Mouse (Mus musculus): ENCODE data around the gene Tldc1. TPM values are rescaled to one million over a fixed set of nuclear protein-coding genes. Genes with fewer than 3 reads are reported as not detected.

Tldc1 gene
- polyA plus RNA-seq, 1 experiment: 12.3 TPM

DNA sequence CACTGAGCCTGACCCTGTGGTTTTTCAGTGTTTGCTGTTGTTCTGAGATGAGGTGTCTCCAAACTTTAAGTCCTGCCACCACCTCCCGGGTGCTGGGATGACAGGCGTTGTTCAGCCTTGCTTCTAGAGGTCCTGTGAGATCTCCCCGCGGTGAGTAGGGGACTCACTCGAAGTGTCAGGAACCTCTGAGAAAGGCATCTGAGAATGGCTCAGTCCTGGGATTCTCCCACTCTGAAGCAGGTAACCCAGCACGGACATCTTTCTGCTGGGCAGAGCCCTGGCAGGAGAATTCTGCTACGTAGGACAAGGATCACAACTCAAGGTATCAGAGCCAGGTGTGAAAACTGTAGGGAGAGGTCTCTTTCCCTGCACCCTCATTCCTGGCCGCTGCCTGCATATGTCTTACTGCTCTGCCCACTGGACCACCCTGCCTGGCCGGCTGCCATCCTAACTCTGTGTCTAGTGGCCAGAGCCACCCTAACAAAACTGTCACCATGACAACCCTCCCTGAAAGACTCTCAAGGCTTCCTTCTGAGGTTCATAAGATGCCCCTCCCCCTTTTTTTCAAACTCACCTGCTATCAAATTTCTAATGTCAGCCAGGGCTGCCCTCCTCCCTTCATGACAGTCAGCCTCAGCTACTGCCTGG is 2.3 kb upstream of the Tldc1 start:
- no peak for TF ChIP-seq POLR2A (IDR thresholded peaks at IDR 0.05; ENCODE audit: extremely low read depth, insufficient read depth, low read length)
- Histone ChIP-seq H3K4me3 (ENCODE audit: insufficient read depth, low read length) (no peak overlapping the region), H3K27ac (ENCODE audit: insufficient read depth, low read length) (no peak overlapping the region)

DNA sequence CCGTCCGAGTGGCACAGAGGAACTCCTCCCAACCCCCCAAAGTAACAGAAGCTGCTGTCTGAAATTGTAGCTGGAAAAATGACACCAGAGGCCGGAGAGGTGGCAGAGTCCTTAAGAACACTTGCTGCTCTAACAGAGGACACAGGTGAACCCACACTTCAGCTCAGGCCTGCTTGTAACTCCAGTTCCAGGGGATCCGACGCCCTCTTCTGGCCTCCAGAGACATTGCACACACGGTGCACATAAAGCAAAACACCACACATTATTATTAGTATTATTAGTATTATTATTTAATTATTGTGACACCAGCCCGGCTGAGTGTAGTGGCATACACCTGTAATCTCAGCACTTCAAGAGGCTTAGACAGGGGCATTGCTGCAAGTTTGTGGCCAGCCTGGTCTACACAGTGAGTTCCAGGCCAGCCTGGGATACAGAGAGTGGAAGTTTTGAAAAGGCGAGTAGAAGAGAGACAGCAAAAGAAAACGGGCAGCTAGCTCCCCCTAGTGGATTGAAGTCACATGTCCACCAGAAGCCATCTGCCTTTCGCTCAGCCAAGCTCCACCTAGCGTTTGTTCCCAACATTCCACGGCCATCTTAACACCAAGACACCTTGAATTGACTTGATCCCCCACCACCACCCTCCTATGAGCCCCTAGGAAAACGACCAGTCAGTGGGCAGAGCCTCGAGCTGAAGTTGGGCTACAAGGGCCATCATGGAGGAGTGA is 959 bp upstream of the Tldc1 start:
- TF ChIP-seq POLR2A (IDR thresholded peaks at IDR 0.05; ENCODE audit: extremely low read depth, insufficient read depth, low read length) (no peak), CTCF (IDR thresholded peaks at IDR 0.05; ENCODE audit: extremely low read depth, insufficient read depth, low read length) (peak; percentile 99)
- Histone ChIP-seq H3K27ac (ENCODE audit: insufficient read depth, low read length) (no peak overlapping the region), H3K4me1 (ENCODE audit: control insufficient read depth, insufficient read depth, low read length) (peaks cover 1% of the 10 kb centered on the region), H3K4me3 (ENCODE audit: insufficient read depth, low read length) (no peak overlapping the region)

More for the DNA sequence above, 2.3 kb upstream of the Tldc1 start:
- peaks cover 1% of the 10 kb centered on the region for H3K4me1 ChIP-seq (ENCODE audit: control insufficient read depth, insufficient read depth, low read length)

DNA sequence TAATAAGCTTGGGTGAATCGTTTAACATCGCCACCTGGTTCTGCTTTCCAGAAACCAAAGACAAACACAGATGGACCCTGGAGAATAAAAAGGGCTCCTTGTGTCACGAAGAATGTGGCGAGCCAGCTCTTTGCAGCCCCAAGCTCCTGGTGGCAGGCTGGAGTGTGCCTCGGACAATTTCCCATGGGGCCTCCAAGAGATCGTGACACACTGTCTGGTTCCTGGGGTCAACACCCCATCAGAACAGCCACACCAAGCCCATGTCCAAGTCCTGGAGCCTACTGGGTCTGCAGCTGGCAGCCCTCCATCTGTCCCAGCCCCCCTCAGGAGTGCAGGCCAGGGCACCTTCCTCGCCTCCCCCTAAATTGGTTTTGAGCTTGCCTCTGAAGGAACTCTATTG is 451 bp downstream of the Tldc1 start:
- peak overlapping the region; percentile 64 for H3K4me3 ChIP-seq (ENCODE audit: insufficient read depth, low read length)
- peak overlapping the region; percentile 30 for H3K27ac ChIP-seq (ENCODE audit: insufficient read depth, low read length)
- TF ChIP-seq CTCF (IDR thresholded peaks at IDR 0.05; ENCODE audit: extremely low read depth, insufficient read depth, low read length): no peak
- peaks cover 1% of the 10 kb centered on the region for H3K4me1 ChIP-seq (ENCODE audit: control insufficient read depth, insufficient read depth, low read length)

DNA sequence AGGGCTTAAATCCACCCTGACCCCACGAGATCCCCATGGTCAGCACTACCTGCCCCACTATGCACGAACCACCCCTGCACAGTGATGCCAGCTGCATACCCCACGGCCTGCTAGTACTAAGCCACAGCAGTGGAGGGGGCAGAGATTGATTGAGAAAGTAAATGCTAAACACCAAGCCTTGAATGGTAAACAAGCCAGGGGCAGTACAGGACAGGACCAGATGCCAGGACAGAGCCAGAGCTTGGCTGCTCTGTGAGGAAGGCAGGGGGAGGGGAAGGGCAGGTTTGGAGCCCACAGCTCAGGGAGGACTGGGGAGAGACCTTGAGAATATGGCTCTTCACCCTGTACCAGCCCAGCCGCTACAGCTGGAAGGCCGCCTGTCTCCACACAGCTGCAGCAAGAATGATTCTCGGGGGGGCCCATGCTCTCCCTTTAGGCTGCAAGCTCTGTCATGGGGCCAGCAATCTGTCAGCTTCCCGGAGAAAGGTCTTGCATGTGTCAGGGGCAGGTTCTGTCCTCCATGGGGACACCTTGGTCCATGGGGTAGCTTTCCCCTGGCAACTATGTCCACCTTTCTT is 1.5 kb downstream of the Tldc1 start:
- H3K27ac ChIP-seq (ENCODE audit: insufficient read depth, low read length): no peak overlapping the region
- H3K4me1 ChIP-seq (ENCODE audit: control insufficient read depth, insufficient read depth, low read length): peaks cover 1% of the 10 kb centered on the region
- TF ChIP-seq POLR2A (IDR thresholded peaks at IDR 0.05; ENCODE audit: extremely low read depth, insufficient read depth, low read length) (no peak), CTCF (IDR thresholded peaks at IDR 0.05; ENCODE audit: extremely low read depth, insufficient read depth, low read length) (no peak)
- H3K4me3 ChIP-seq (ENCODE audit: insufficient read depth, low read length): no peak overlapping the region; the same call in 1 of the 2 replicates

DNA sequence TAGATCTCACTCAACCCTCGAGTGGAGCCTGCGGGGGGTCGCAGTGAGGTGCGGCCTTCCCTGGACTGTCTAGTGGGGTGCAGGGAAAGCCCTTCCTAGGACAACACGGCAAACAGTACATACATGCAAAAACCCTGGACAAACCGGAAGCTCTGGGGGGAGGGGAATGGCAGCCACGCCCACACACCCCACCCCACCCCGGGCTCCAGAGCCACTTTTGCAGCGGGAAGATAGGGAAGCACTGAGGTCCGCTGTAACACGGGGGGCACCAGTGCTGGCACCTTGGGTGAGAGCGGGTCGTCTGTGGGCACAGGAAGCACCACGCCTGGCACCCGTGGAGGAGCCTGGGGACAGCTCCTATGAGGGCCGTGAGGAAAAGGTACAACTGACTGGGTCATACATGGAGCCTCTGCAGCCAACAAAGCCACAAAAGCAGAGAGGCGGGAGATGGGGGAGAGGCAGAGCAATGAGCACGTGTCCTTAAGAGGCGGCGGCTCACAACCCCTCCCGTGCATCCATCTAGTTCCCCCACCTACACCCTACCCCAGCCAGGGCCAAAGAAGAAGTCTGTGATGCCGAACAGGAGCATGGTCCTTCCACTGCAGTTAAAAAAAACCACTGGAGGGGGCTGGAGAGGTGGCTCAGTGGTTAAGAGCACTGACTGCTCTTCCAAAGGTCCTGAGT is 12.3 kb downstream of the Tldc1 start:
- Histone ChIP-seq H3K4me1 (ENCODE audit: control insufficient read depth, insufficient read depth, low read length) (no peaks in the 10 kb centered on the region), H3K4me3 (ENCODE audit: insufficient read depth, low read length) (no peak overlapping the region), H3K27ac (ENCODE audit: insufficient read depth, low read length) (no peak overlapping the region)
- TF ChIP-seq POLR2A (IDR thresholded peaks at IDR 0.05; ENCODE audit: extremely low read depth, insufficient read depth, low read length): no peak
- TF ChIP-seq CTCF (IDR thresholded peaks at IDR 0.05; ENCODE audit: extremely low read depth, insufficient read depth, low read length): no peak

DNA sequence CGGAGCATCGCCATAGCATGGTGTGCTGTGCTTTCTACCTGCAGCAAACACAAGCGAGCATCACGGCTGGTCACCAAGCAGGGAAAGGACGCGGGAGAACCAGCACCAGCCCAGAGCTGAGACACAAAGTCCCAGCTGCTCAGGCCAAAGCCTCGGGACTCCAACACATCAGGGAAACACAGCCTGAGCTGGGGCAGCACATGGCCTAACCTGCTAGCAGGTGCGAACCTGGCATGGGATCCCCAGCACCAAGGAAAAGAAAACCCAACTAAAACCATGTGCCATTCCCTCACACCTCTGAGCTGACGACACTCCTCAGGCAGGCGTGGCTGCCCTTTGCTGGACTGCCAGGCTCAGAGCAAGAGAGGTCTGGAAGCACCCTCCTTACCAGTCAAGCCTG is 12.9 kb downstream of the Tldc1 start:
- no peaks in the 10 kb centered on the region for H3K4me1 ChIP-seq (ENCODE audit: control insufficient read depth, insufficient read depth, low read length)
- H3K27ac ChIP-seq (ENCODE audit: insufficient read depth, low read length): no peak overlapping the region
- H3K4me3 ChIP-seq (ENCODE audit: insufficient read depth, low read length): no peak overlapping the region
- TF ChIP-seq POLR2A (IDR thresholded peaks at IDR 0.05; ENCODE audit: extremely low read depth, insufficient read depth, low read length) (no peak), CTCF (IDR thresholded peaks at IDR 0.05; ENCODE audit: extremely low read depth, insufficient read depth, low read length) (no peak)

DNA sequence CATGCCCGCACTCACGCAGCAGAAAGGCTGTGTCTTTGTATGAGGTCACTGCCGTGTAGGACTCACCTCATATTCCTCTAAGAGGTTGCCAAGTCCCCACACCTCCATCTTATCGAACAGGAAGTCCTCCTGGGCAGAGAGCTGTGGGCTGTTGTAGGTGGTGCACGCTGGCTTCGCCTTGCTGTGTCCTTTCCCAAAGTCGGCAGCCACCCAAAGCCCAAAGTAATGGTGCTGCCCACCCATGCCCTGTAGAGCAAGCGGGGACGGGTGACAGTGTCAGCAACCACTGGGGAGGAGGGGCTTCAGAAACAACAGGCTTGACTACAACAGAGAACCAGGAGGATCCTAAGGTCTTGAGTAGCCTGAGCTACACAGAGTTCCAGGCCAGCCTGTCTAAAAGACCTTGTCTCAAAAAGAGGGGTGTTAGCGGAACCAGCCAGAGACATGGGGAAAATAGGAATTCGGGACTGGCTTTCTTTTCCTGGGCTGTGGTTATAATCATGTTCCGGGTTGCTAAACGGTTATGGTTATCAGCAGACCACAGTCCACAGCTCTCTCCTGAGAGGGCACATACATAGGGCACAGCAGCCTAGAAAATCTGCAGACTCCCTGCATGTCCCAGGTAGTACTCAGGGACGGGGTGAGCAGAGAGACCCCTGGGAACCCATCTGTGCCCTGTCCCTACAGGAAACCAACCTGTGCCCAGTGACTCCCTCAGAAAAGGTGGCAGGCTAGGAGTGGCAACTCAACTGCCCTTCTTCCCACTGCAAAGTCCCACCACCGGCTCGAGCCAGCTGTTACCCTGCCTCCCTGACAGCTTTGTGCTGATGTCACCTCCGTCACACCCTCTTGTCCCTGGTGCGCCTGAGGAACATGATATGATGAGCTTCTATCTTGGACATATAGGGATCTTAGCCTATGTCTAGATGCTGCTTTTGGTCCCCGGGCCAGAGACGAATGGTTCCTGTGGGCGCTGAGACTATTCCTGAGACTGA is 15.7 kb downstream of the Tldc1 start:
- no peaks in the 10 kb centered on the region for H3K4me1 ChIP-seq (ENCODE audit: control insufficient read depth, insufficient read depth, low read length)
- H3K27ac ChIP-seq (ENCODE audit: insufficient read depth, low read length): no peak overlapping the region
- no peak overlapping the region for H3K4me3 ChIP-seq (ENCODE audit: insufficient read depth, low read length)
- TF ChIP-seq CTCF (IDR thresholded peaks at IDR 0.05; ENCODE audit: extremely low read depth, insufficient read depth, low read length) (no peak), POLR2A (IDR thresholded peaks at IDR 0.05; ENCODE audit: extremely low read depth, insufficient read depth, low read length) (no peak)

DNA sequence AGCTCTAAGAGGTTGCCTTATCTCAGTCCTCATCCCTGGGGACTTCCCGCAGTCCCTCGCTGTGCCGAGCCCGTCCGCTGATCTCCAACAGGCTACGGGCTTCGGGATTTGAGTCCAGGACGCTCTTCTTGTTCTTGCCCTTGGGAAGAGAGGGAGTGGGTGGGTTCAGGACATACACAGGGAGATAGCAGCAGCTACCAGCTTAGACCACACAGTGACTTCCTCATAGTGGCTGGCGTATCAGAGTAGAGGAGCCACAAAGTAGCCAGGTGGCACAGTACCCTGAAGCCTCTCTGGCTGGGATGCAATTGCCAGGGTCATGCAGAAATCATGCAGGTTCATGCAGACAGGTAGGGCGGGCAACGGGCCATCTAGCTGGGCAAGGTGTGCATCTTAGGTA is 16.5 kb downstream of the Tldc1 start:
- no peak for TF ChIP-seq CTCF (IDR thresholded peaks at IDR 0.05; ENCODE audit: extremely low read depth, insufficient read depth, low read length)
- TF ChIP-seq POLR2A (IDR thresholded peaks at IDR 0.05; ENCODE audit: extremely low read depth, insufficient read depth, low read length): no peak
- H3K4me3 ChIP-seq (ENCODE audit: insufficient read depth, low read length): no peak overlapping the region
- no peak overlapping the region for H3K27ac ChIP-seq (ENCODE audit: insufficient read depth, low read length)
- no peaks in the 10 kb centered on the region for H3K4me1 ChIP-seq (ENCODE audit: control insufficient read depth, insufficient read depth, low read length)

DNA sequence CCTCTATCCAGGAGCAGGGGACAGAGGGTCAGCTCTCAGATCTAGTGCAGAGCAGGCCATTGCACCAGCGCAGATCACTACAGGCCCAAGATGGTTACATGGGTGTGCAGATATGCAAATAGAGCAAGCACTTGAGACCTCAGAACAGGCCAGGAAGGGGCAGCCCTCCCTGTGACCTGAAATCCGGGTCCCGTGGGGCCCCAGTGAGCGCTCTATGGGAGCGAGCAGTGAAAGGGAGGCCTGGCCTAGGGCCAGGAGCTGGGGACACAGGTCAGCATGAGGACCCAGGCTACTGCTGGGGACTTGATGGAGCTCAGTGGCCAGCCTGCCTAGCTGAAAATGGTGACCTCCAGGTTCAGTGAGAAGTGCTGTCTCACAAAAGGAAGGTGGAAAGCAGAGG is 21.7 kb downstream of the Tldc1 start:
- no peaks in the 10 kb centered on the region; the same call in 1 of the 2 replicates for H3K4me1 ChIP-seq (ENCODE audit: control insufficient read depth, insufficient read depth, low read length)
- H3K27ac ChIP-seq (ENCODE audit: insufficient read depth, low read length): no peak overlapping the region
- H3K4me3 ChIP-seq (ENCODE audit: insufficient read depth, low read length): no peak overlapping the region
- TF ChIP-seq CTCF (IDR thresholded peaks at IDR 0.05; ENCODE audit: extremely low read depth, insufficient read depth, low read length) (no peak), POLR2A (IDR thresholded peaks at IDR 0.05; ENCODE audit: extremely low read depth, insufficient read depth, low read length) (no peak)

Measured in cortical plate, adult 2 months (tissue).